Mouse (Mus musculus) hindbrain, postnatal 0 days (tissue): Measurements from ENCODE around the gene Asb10. TPM values are rescaled to one million over a fixed set of nuclear protein-coding genes. Genes with fewer than 3 reads are reported as not detected.
A peak's percentile ranks its signal among the peaks of the same experiment; 100 is the strongest.

ENCODE experiments used
- ATAC-seq: fragments of 200-750 bp; cut with Nextera tagmentation; 2 replicates; pipeline ENCODE4 v1.8.0; 2017; ENCODE audit warnings: mild to moderate bottlenecking, moderate TSS enrichment, moderate library complexity
- DNase-seq: peaks from one replicate; pipeline ENCODE4 v3.0.0-alpha.2; 2015; ENCODE audit warnings: low spot score
- H3K27ac ChIP-seq: fragments of 300-500 bp; sonication (generic); 2 replicates; pipeline ENCODE4 v1.5.1; 2014; ENCODE audit warnings: mild to moderate bottlenecking
- H3K27me3 ChIP-seq: fragments of 300-500 bp; sonication (generic); 2 replicates; pipeline ENCODE4 v1.6.1; 2014; ENCODE audit warnings: low read length, mixed read lengths; ENCODE audit not compliant: insufficient read depth
- H3K36me3 ChIP-seq: fragments of 300-500 bp; sonication (generic); 2 replicates; pipeline ENCODE4 v1.6.1; 2014; ENCODE audit warnings: low read length, mixed read lengths; ENCODE audit not compliant: insufficient read depth
- H3K4me1 ChIP-seq: fragments of 300-500 bp; sonication (generic); 2 replicates; pipeline ENCODE4 v1.6.1; 2014; ENCODE audit warnings: antibody characterized with exemption, low read length, mixed read lengths; ENCODE audit not compliant: insufficient read depth
- H3K4me2 ChIP-seq: fragments of 300-500 bp; sonication (generic); 2 replicates; pipeline ENCODE4 v1.6.1; 2014; ENCODE audit warnings: low read depth, mild to moderate bottlenecking, low read length, moderate library complexity, mixed read lengths
- H3K4me3 ChIP-seq: fragments of 300-500 bp; sonication (generic); 2 replicates; pipeline ENCODE4 v1.5.1; 2014; ENCODE audit warnings: low read length
- H3K9ac ChIP-seq: fragments of 300-500 bp; sonication (generic); replicated peaks from 2 replicates; pipeline ENCODE4 v1.6.1; 2014; ENCODE audit warnings: mild to moderate bottlenecking, low read length, moderate library complexity, mixed read lengths
- H3K9me3 ChIP-seq: fragments of 300-500 bp; sonication (generic); 2 replicates; pipeline ENCODE4 v1.6.1; 2016; ENCODE audit warnings: low read length, mixed read lengths
- CTCF ChIP-seq: IDR thresholded peaks from 2 replicates; pipeline ENCODE4 v1.5.1; 2016; ENCODE audit warnings: antibody characterized with exemption, control low read depth, low read depth
- WGBS: fragments of 180-500 bp; shearing (Covaris S2); extraction: QIAGEN DNeasy Blood & Tissue Kit; methylation state at CpG from one replicate; pipeline ENCODE4 v1.1.7; 2014; 5-methylcytosine and 5-hydroxymethylcytosine counted together
- polyA plus RNA-seq: library from polyadenylated mRNA; unstranded; fragments of >200 nt; fragmentation: Nextera tagmentation; extraction: Ambion mirVana; gene quantifications from 2 replicates; pipeline ENCODE4 v1.2.1, GENCODE M21; 2015
- total RNA-seq: library from RNA; depleted of rRNA; stranded (reverse); fragments of >200 nt; gene quantifications from 2 replicates; pipeline ENCODE4 v1.2.3, GENCODE M21; 2014; rRNA removed

Asb10 gene
- total and polyA plus RNA-seq, 2 experiments from 2014 or later = 0.10 to 0.21 TPM

DNA sequence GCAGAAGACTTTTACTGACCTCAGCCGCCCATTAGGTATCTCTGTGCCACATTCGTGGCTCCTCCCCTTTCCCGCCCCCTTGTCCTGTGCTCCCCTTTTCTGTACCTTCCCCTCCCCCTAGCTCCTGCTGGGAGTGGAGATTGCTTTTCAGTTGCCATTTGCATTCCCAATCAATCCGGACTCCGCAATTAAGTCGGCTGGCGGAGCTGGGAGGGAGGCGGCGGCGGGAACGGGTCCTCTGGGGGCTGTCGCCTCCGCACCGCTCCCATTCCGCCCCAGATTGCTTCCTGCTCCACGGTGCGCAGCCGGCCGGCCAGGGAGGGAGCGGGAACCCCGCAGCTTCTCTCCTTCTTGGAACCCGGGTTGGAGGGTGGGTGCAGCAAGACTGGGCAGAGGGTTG is 55.8 kb downstream of the Asb10 start:
- H3K4me1 ChIP-seq = peaks cover 20% of the 10 kb centered on the region
- H3K36me3 ChIP-seq = peaks cover 44% of the 10 kb centered on the region
- H3K9me3 ChIP-seq = no peaks in the 10 kb centered on the region
- H3K4me3 ChIP-seq = no peak overlapping the region
- H3K9ac ChIP-seq = no peak overlapping the region; the same call in 1 of the 2 replicates
- no peak for ATAC-seq
- DNase-seq = peak; percentile 46
- H3K27me3 ChIP-seq = no peaks in the 10 kb centered on the region
- WGBS = 18% methylated on average over 22 of the region's 22 CpGs
- H3K4me2 ChIP-seq = peak overlapping the region; percentile 34
- no peak for TF ChIP-seq CTCF
- peak overlapping the region; percentile 45; the same call in 1 of the 2 replicates for H3K27ac ChIP-seq

DNA sequence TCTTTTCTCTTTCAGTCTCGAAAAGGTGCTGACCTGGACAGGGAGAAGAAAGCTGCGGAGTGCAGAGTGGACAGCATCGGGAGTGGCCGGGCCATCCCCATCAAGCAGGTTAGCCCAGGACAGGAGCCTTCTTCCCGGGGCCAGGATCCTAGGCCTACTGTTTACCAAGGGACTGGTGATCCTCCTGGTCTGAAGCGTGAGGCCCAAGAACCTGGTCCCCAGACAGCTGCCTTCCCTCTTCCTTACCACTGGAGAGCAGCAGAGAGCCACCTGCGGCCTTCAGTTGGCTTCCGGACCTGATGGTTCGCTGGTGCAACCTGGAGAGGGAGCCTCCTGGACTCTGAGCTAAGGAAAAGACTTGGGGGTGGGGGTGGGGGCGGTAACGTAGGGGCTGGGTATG is 57.5 kb downstream of the Asb10 start:
- peak; percentile 43 for ATAC-seq
- peaks cover 44% of the 10 kb centered on the region for H3K36me3 ChIP-seq
- 28% methylated on average over 11 of the region's 11 CpGs for WGBS

More for the DNA sequence above, 57.5 kb downstream of the Asb10 start:
- H3K9ac ChIP-seq = no peak overlapping the region
- peak; percentile 91 for TF ChIP-seq CTCF
- no peaks in the 10 kb centered on the region for H3K27me3 ChIP-seq
- no peaks in the 10 kb centered on the region for H3K9me3 ChIP-seq
- no peak overlapping the region for H3K4me3 ChIP-seq
- no peak overlapping the region for H3K4me2 ChIP-seq
- DNase-seq = peak; percentile 88
- H3K27ac ChIP-seq = no peak overlapping the region
- H3K4me1 ChIP-seq = peaks cover 20% of the 10 kb centered on the region

Other genes starting within 250 kb of the Asb10 start
- gene Kcnh2, start 189.4 kb downstream of the Asb10 start, total RNA-seq = 55.9 and 70.5 TPM in 2 replicates
- 10.8 and 11.5 TPM in 2 replicates for gene Kcnh2, start 189.4 kb downstream of the Asb10 start, polyA plus RNA-seq
- gene Nos3, start 176.2 kb downstream of the Asb10 start, total RNA-seq = 8.7 and 13.3 TPM in 2 replicates
- gene Nos3, start 176.2 kb downstream of the Asb10 start, polyA plus RNA-seq = 7.2 and 7.4 TPM in 2 replicates
- 8.8 and 9.8 TPM in 2 replicates for gene Atg9b, start 148.8 kb downstream of the Asb10 start, total RNA-seq
- 5.1 and 6.1 TPM in 2 replicates for gene Atg9b, start 148.8 kb downstream of the Asb10 start, polyA plus RNA-seq
- gene Abcb8, start 147.3 kb downstream of the Asb10 start, total RNA-seq = 63.2 and 90.6 TPM in 2 replicates
- 41.9 and 43.5 TPM in 2 replicates for gene Abcb8, start 147.3 kb downstream of the Asb10 start, polyA plus RNA-seq
- 0.37 and 1.9 TPM in 2 replicates for gene Asic3, start 127.6 kb downstream of the Asb10 start, total RNA-seq
- 0.58 and 1.3 TPM in 2 replicates for gene Asic3, start 127.6 kb downstream of the Asb10 start, polyA plus RNA-seq
- gene Cdk5, start 117.4 kb downstream of the Asb10 start, total RNA-seq = 81.0 and 87.7 TPM in 2 replicates
- 151 and 158 TPM in 2 replicates for gene Cdk5, start 117.4 kb downstream of the Asb10 start, polyA plus RNA-seq
- gene Slc4a2, start 117.1 kb downstream of the Asb10 start, total RNA-seq = 41.5 and 44.4 TPM in 2 replicates
- 17.1 and 17.8 TPM in 2 replicates for gene Slc4a2, start 117.1 kb downstream of the Asb10 start, polyA plus RNA-seq
- 200 and 203 TPM in 2 replicates for gene Fastk, start 95.7 kb downstream of the Asb10 start, total RNA-seq
- gene Fastk, start 95.7 kb downstream of the Asb10 start, polyA plus RNA-seq = 99.2 and 101 TPM in 2 replicates
- 74.6 and 78.4 TPM in 2 replicates for gene Tmub1, start 93.1 kb downstream of the Asb10 start, total RNA-seq
- gene Tmub1, start 93.1 kb downstream of the Asb10 start, polyA plus RNA-seq = 50.0 and 51.2 TPM in 2 replicates
- 277 and 287 TPM in 2 replicates for gene Agap3, start 88.8 kb downstream of the Asb10 start, total RNA-seq
- 112 and 121 TPM in 2 replicates for gene Agap3, start 88.8 kb downstream of the Asb10 start, polyA plus RNA-seq
- 6.5 and 11.3 TPM in 2 replicates for gene Gbx1, start 13.8 kb downstream of the Asb10 start, total RNA-seq
- 4.1 and 4.4 TPM in 2 replicates for gene Gbx1, start 13.8 kb downstream of the Asb10 start, polyA plus RNA-seq
- gene 4931409K22Rik, start 15.8 kb upstream of the Asb10 start, total RNA-seq = not detected in 2 replicates
- gene 4931409K22Rik, start 15.8 kb upstream of the Asb10 start, polyA plus RNA-seq = 0.09 and 0.16 TPM in 2 replicates
- gene Abcf2, start 36.5 kb upstream of the Asb10 start, total RNA-seq = 60.6 and 65.6 TPM in 2 replicates
- gene Abcf2, start 36.5 kb upstream of the Asb10 start, polyA plus RNA-seq = 65.4 and 66.5 TPM in 2 replicates
- gene Chpf2, start 45.8 kb upstream of the Asb10 start, total RNA-seq = 38.3 and 46.2 TPM in 2 replicates
- 25.0 and 26.9 TPM in 2 replicates for gene Chpf2, start 45.8 kb upstream of the Asb10 start, polyA plus RNA-seq
- gene Smarcd3, start 83.4 kb upstream of the Asb10 start, total RNA-seq = 246 and 262 TPM in 2 replicates
- 114 and 128 TPM in 2 replicates for gene Smarcd3, start 83.4 kb upstream of the Asb10 start, polyA plus RNA-seq
- 33.8 and 37.1 TPM in 2 replicates for gene Nub1, start 144.6 kb upstream of the Asb10 start, total RNA-seq
- gene Nub1, start 144.6 kb upstream of the Asb10 start, polyA plus RNA-seq = 40.5 and 42.5 TPM in 2 replicates
- 15.4 and 16.0 TPM in 2 replicates for gene Wdr86, start 189.7 kb upstream of the Asb10 start, total RNA-seq
- gene Wdr86, start 189.7 kb upstream of the Asb10 start, polyA plus RNA-seq = 7.8 and 8.0 TPM in 2 replicates
- gene Crygn, start 217.0 kb upstream of the Asb10 start, total RNA-seq = not detected in 2 replicates
- gene Crygn, start 217.0 kb upstream of the Asb10 start, polyA plus RNA-seq = 4.7 and 5.4 TPM in 2 replicates